Mouse (Mus musculus): ENCODE data around the gene Hpd. TPM values are rescaled to one million over a fixed set of nuclear protein-coding genes. Genes with fewer than 3 reads are reported as not detected.

The Hpd gene
- polyA plus RNA-seq, 1 experiment from 2014 or later: not detected

GRCm38 (mm10) chr5:123144746-123145590 is 37.6 kb downstream of the Hpd start:
- H3K36me3 ChIP-seq (ENCODE audit: insufficient read depth, low read length): peaks cover 8% of the 10 kb centered on the region; the same call in 1 of the 2 replicates
- peak overlapping the region; percentile 91 for H3K4me3 ChIP-seq (ENCODE audit: low read depth, low read length)
- DNase-seq (ENCODE audit: low spot score) (no peak), ATAC-seq (no peak)
- H3K27me3 ChIP-seq (replicated peaks; ENCODE audit: insufficient read depth, low read length): no peaks in the 10 kb centered on the region
- no peak overlapping the region for H3K9ac ChIP-seq (replicated peaks; ENCODE audit: low read depth)
- peaks cover 8% of the 10 kb centered on the region for H3K4me1 ChIP-seq (ENCODE audit: insufficient read depth, low read depth, low read length)
- H3K9me3 ChIP-seq (ENCODE audit: low read length): no peaks in the 10 kb centered on the region
- no peak for TF ChIP-seq EP300 (IDR thresholded peaks at IDR 0.05)
- no peak for TF ChIP-seq CTCF (IDR thresholded peaks at IDR 0.05)
- 26% methylated on average over 20 of the region's 20 CpGs for WGBS
- peak overlapping the region; percentile 99 for H3K4me2 ChIP-seq (replicated peaks; ENCODE audit: low read depth, low read length)
- no peak overlapping the region for H3K27ac ChIP-seq (ENCODE audit: low read length)

- Histone ChIP-seq H3K4me1 (ENCODE audit: insufficient read depth, low read depth, low read length) (peaks cover 8% of the 10 kb centered on the region), H3K9ac (replicated peaks; ENCODE audit: low read depth) (0 out of 2 replicates have a peak overlapping the region, but pooled peaks have one; percentile 13), H3K4me2 (replicated peaks; ENCODE audit: low read depth, low read length) (peak overlapping the region; percentile 99), H3K4me3 (ENCODE audit: low read depth, low read length) (peak overlapping the region; percentile 91), H3K27me3 (replicated peaks; ENCODE audit: insufficient read depth, low read length) (no peaks in the 10 kb centered on the region), H3K9me3 (ENCODE audit: low read length) (no peaks in the 10 kb centered on the region), H3K36me3 (ENCODE audit: insufficient read depth, low read length) (peaks cover 8% of the 10 kb centered on the region; the same call in 1 of the 2 replicates), H3K27ac (ENCODE audit: low read length) (peak overlapping the region; percentile 100)
- DNase-seq (ENCODE audit: low spot score) (no peak), ATAC-seq (no peak)
- WGBS: 5% methylated on average over 17 of the region's 17 CpGs
- TF ChIP-seq EP300 (IDR thresholded peaks at IDR 0.05) (no peak), CTCF (IDR thresholded peaks at IDR 0.05) (no peak)
These were observed 38.4 kb downstream of the Hpd start for GRCm38 (mm10) chr5:123143971-123144745.

GRCm38 (mm10) chr5:123143251-123143970 is 39.1 kb downstream of the Hpd start:
- peak overlapping the region; percentile 99 for H3K4me2 ChIP-seq (replicated peaks; ENCODE audit: low read depth, low read length)
- H3K36me3 ChIP-seq (ENCODE audit: insufficient read depth, low read length): peaks cover 8% of the 10 kb centered on the region; the same call in 1 of the 2 replicates
- DNase-seq (ENCODE audit: low spot score) (peak; percentile 53), ATAC-seq (no peak)
- peak overlapping the region; percentile 100 for H3K27ac ChIP-seq (ENCODE audit: low read length)
- H3K27me3 ChIP-seq (replicated peaks; ENCODE audit: insufficient read depth, low read length): no peaks in the 10 kb centered on the region
- H3K9ac ChIP-seq (replicated peaks; ENCODE audit: low read depth): peak overlapping the region; percentile 96
- peak overlapping the region; percentile 91 for H3K4me3 ChIP-seq (ENCODE audit: low read depth, low read length)
- TF ChIP-seq EP300 (IDR thresholded peaks at IDR 0.05) (no peak), CTCF (IDR thresholded peaks at IDR 0.05) (no peak)
- 2% methylated on average over 24 of the region's 24 CpGs for WGBS
- H3K9me3 ChIP-seq (ENCODE audit: low read length): no peaks in the 10 kb centered on the region
- peaks cover 8% of the 10 kb centered on the region for H3K4me1 ChIP-seq (ENCODE audit: insufficient read depth, low read depth, low read length)

- peak within 1 kb of the TSS; percentile 91 for H3K4me3 ChIP-seq (ENCODE audit: low read depth, low read length)
- H3K4me1 ChIP-seq (ENCODE audit: insufficient read depth, low read depth, low read length): peaks cover 16% of the 10 kb centered on the region; the same call in 1 of the 2 replicates
- peak within 1 kb of the TSS; percentile 99 for H3K4me2 ChIP-seq (replicated peaks; ENCODE audit: low read depth, low read length)
- peak within 1 kb of the TSS; percentile 96 for H3K9ac ChIP-seq (replicated peaks; ENCODE audit: low read depth)
- DNase-seq (ENCODE audit: low spot score) (peak; percentile 66), ATAC-seq (no peak)
- no peaks in the 10 kb centered on the region for H3K27me3 ChIP-seq (replicated peaks; ENCODE audit: insufficient read depth, low read length)
- TF ChIP-seq EP300 (IDR thresholded peaks at IDR 0.05) (no peak), CTCF (IDR thresholded peaks at IDR 0.05) (0 out of 2 replicates have a peak, but pooled peaks have one; percentile 4)
- H3K9me3 ChIP-seq (ENCODE audit: low read length): no peaks in the 10 kb centered on the region
- H3K27ac ChIP-seq (ENCODE audit: low read length): peak within 1 kb of the TSS; percentile 100
- 2% methylated on average over 57 of the region's 103 CpGs for WGBS
- peaks cover 8% of the 10 kb centered on the region; the same call in 1 of the 2 replicates for H3K36me3 ChIP-seq (ENCODE audit: insufficient read depth, low read length)
These were observed 40.1 kb downstream of the Hpd start, which contains the start of gene Setd1b for GRCm38 (mm10) chr5:123142161-123143157. TSS of gene Setd1b (plus strand) at chr5:123142193.

GRCm38 (mm10) chr5:123141555-123142160 is 40.9 kb downstream of the Hpd start:
- H3K4me2 ChIP-seq (replicated peaks; ENCODE audit: low read depth, low read length): peak overlapping the region; percentile 99
- TF ChIP-seq CTCF (IDR thresholded peaks at IDR 0.05): no peak
- peak overlapping the region; percentile 96 for H3K9ac ChIP-seq (replicated peaks; ENCODE audit: low read depth)
- WGBS: under 1% methylated on average over 29 of the region's 38 CpGs
- peaks cover 4% of the 10 kb centered on the region; the same call in 1 of the 2 replicates for H3K36me3 ChIP-seq (ENCODE audit: insufficient read depth, low read length)
- DNase-seq (ENCODE audit: low spot score): peak; percentile 67
- H3K27me3 ChIP-seq (replicated peaks; ENCODE audit: insufficient read depth, low read length): no peaks in the 10 kb centered on the region
- no peaks in the 10 kb centered on the region for H3K9me3 ChIP-seq (ENCODE audit: low read length)
- H3K27ac ChIP-seq (ENCODE audit: low read length): peak overlapping the region; percentile 100
- peaks cover 24% of the 10 kb centered on the region; the same call in 1 of the 2 replicates for H3K4me1 ChIP-seq (ENCODE audit: insufficient read depth, low read depth, low read length)
- ATAC-seq: no peak
- peak overlapping the region; percentile 91 for H3K4me3 ChIP-seq (ENCODE audit: low read depth, low read length)

Measured in lung, postnatal 0 days (tissue).